Mouse (Mus musculus) kidney, postnatal 25 days (tissue): ENCODE results near the gene Olfr93.
"Not testable (repeated sequence)": the region's sequence is repeated elsewhere in the genome, so short reads cannot be mapped to it uniquely, and the experiment has no call there.

Source experiments
- DNase-seq, 2 experiments: peaks; one replicate each; pipeline ENCODE4 v3.0.0; 2021; ENCODE audit warnings: mixed read lengths in 2 of 2

Olfr93 gene

DNA sequence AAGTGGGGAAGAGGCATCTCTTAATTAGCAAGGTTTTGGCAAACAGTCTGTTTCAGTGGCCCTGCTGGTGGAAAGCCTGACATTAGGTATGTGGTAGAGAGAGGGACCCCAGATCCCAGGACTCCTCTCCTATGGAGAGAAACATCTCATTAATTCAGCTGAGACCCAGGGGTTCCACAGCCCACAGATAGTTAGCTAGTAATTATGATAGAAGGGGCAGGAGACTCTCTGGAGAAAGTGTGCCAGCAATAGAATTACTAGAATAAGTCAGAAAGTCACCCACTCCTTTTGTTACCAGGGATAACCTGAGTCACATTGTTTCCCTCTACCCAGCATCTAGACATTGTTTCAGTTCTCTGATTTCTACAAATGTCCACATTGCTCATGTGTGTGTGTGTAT lies at the start of gene Olfr93:
Olfr93 (minus strand) TSS at position 101 of the 400 bp plus-strand sequence.
- DNase-seq, result no peak

DNA sequence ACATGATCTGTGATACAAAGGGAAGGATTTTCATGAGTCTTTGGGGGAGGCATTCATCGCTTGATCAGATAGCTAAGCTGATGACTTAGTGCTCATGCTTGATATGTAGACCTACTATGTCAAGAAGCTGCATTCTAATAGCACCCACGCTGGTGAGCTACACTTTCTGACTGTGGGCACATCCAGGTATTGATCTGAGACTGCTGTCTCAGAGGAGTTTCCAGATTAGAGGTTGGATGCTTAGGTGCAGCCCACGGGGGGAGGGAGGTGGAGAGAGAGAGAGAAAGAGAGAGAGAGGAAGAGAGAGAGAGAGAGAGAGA lies 42.6 kb upstream of the Olfr93 start:
- no peak for DNase-seq

DNA sequence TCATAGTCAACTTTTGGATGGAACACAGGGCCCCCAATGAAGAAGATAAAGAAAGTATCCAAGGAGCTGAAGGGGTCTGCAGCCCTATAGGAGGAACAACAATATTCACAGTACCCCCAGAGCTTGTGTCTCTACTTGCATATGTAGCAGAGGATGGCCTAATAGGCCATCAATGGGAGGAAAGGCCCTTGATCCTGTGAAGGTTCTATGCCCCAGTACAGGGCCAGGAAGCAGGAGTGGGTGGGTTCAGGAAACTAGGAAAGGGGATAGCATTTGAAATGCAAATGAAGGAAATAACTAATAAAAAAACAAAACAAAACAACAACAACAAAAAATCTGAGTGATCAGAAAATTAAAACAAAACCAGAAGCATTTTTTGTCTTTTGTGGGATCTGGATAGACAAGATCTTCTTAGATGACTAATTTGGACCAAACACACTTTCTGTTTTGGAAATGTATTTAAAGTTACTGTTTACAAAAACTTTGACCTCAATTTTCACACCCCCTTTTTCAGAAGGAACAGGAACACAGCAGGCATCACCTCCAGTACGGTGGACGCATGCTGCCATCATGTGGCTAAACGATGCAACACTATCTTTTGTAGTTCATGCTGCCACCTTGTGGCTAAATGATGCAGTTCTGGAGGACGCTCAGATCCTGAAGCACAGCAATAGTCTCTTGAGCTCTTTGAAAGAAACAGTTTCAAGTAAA lies 42.1 kb upstream of the Olfr93 start:
- peak; percentile 80 to 88 for DNase-seq

DNA sequence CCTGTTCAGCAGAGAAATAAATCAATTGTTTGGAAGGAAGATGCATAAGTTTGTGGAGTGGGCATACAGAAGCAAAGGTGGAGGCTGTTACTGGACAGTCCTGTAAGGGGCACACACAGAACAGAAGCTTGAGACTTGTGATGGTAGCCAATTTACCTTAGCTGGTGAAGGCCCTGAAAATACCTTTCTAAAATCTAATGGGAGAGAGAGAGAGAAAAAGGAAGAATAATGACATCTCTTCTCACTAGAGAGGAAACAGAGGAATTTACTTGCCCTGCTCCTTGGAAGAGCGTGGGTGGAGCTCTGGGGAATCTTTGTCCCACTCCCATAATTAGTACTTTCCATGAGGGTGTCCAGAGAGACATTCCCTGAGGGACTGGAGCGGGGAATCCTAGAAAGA lies 39.6 kb upstream of the Olfr93 start, which contains the start of gene Olfr94:
Olfr94 (minus strand) TSS at position 101 of the 400 bp plus-strand sequence.
- DNase-seq, result no peak

DNA sequence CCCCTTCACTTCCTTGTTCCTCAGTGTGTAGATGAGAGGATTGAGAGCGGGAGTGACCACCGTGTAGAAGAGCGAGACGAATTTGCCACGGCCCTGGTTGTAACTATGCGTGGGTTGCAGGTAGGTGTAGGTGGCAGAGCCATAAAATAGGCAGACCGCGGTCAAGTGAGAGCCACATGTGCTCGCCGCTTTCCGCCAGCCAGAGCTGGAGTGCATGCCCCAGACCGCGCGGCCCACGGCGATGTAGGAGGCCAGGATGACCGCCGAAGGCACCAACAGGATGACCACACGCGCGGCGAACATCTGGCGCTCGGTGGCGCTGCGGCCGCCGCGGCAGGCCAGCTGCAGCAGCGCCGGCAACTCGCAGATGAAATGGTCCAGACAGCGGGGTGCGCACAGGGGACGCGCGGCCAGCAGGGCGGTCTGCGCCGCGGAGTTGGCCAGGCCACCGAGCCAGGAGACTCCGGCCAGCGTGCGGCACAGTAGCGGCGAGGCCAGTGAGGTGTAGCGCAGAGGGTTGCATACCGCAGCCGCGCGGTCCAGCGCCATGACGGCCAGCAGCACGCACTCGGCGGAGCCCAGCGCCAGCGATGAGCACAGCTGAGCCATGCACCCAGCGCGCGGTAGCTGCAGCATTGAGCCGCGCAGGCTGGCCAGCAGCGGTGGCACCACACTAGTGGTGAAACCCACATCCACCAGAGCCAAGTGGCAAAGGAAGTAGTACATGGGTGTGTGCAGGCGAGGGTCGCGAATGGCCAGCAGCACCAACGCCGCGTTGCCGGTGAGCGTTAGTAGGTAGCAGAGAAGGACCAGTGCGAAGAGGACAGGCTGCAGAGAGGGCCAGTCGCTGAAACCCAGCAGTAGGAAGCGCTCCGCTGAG lies 35.8 kb upstream of the Olfr93 start:
- DNase-seq, result peak in 1 of 2 experiments; percentile 2

DNA sequence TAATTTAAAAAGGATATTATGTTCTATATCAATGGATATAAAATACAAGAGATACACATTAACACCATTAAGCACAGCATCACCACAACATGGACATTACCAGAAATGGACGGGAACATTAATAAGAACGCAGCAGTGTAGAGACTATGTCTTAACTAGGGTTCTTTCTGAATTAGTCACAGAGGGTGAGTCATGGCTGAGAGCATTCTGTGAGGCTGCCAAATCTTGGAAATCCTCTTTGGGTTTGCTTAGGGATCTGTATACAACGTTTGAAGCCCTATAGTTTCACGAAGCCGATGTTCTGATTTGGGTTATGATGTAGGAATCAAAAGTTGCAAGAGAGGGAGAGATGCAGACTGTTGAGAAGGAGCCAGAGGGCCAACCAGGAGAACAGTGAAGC lies 33.5 kb upstream of the Olfr93 start:
- DNase-seq, result no peak

DNA sequence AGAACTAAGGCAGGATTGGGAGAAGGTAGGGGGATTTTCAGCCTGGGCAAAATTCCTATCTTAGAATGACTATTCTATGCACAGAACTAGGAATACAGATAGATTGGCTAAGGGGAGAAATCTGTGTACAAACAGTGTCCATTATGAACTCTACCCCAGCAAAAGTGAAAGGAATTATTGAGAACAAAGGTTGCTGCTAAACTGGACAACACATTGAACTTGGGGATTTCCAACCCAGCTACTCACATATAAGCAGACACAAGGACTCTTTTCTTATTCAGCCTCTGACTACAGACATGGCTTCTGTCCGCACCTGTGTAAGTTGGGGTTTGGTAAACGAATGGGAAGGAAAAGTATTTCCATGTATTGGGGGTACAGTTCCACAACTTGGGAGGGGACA lies 32.4 kb upstream of the Olfr93 start, which contains the start of gene Ubd:
Ubd (plus strand) TSS at position 237 of the 400 bp plus-strand sequence.
- DNase-seq, result no peak

DNA sequence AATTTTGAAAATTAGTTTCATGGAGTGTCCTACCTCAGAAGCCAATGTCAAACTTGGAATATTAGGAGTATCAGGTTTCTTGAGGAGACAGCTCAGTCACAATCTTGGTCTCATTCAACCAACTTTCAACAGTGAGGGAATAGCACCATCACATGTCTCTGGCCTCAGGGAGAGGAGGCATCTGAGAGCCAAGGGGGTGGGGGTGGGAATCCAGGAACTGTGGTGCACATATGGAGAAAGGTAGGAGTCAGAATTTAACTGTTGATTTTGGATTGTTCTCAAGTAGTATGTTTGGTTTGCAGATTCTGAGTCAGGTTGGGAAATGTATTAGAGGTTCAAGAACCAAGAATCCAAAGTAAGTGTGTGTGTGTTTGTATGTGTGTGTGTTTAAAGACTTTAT lies 31.7 kb upstream of the Olfr93 start:
- DNase-seq, result no peak

DNA sequence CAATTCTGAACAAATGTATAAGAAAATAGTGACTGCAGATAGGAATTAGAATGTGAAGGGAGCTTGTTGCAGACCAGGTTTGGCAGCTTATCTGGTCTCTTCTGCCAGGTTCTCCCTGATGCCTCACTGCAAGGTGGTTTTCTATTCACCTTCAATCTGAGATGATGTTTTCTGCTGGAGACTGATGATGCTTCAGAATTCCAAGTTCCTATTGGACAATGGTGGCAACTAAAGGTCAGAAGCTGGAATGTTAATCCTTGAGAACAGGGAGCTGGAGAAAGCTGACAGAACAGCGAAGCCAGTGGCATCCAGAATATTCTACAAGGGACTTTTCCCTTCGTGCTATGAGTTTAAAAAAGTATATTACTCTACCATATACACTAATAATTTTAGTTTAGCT lies 29.4 kb upstream of the Olfr93 start:
- peak in 1 of 2 experiments; percentile 67 for DNase-seq

DNA sequence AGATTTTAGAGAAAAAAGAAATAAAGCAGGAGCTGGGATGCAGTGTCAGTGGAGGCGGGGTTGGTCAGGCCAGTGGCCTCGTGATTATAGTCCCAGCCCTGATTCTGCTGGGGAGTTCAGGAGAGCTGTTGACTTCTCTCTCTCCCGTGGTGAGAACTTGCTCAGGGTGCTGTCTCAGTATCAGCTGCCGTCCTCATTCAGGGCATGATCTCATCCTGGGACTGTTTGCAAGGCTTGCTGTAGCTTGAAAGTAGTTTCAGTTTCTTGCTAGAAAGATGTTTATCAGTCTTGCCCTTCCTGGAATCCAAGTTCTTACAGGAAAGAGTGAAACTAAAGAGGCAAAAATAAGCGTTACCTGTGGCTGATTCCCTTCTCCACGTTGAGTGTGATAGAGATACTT lies 24.2 kb upstream of the Olfr93 start:
- no peak for DNase-seq

DNA sequence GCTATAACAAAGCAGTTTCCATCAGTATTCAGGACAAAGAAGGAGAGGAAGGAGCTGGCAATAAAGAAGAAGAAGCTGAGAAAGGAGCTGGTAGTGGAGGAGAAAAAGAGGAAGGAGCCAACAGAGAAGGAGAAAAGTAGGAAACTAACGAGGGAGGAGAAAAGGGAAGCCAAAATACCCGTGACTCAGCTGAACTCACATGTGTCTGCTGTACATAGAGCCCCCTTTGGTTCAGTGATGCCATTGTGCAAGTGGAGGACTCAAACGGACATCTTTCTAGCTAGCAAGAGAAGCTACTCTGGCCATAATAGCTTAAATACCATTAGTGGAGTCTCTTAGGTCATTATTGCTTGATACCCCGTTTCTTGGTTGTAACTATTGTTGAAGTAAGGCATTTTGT lies 29.9 kb downstream of the Olfr93 start:
- DNase-seq, result not testable (repeated sequence)

DNA sequence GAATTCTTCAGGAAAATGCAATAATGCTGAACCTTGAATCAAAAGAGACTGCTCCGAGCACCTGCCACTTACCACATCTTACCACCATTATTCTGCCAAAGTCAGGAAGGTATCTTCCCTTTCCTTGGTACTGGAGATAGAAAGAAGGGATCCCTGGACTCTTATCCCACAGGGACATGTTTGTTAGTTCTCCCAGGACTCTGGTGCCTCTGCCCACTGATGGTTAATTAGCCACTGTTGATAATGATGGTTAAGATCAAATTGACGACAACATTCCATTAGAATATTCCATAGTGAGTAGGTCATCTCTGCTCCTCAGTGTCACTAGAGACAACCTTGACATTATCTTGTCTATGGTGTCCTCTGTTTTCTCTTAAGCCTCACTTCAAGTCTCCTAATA lies 41.3 kb downstream of the Olfr93 start, which contains the start of gene Olfr92:
Olfr92 (minus strand) TSS at position 101 of the 400 bp plus-strand sequence.
- no peak for DNase-seq

DNA sequence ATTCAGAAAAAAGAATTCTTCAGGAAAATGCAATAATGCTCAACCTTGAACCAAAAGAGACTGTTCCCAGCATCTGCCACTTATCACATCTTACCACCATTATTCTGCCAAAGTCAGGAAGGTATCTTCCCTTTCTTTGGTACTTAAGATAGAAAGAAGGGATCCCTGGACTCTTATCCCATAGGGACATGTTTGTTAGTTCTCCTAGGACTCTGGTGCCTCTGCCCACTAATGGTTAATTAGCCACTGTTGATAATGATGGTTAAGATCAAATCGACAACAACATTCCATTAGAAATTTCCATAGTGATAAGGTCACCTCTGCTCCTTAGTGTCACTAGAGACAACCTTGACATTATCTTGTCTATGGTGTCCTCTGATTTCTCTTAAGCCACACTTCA lies 63.1 kb downstream of the Olfr93 start, which contains the start of gene Olfr91:
Olfr91 (minus strand) TSS at position 101 of the 400 bp plus-strand sequence.
- no peak for DNase-seq

DNA sequence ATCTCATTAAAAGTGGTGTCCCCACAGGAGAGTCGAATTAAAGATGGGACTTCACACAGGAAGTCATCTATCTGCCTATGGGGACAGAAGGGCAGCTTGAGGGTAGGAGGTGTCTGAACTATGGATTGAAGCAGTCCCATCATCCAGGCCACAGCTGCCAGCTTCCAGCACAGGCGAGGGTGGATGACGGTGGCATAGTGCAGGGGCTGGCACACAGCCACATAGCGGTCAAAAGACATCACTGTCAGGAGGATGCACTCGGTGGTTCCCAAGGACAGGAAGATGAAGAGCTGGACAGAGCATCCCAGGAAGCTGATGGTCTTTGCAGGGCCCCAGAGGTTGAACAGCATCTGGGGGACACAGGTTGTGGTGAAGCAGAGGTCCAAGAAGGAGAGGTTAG lies 68.0 kb downstream of the Olfr93 start:
- DNase-seq, result no peak

DNA sequence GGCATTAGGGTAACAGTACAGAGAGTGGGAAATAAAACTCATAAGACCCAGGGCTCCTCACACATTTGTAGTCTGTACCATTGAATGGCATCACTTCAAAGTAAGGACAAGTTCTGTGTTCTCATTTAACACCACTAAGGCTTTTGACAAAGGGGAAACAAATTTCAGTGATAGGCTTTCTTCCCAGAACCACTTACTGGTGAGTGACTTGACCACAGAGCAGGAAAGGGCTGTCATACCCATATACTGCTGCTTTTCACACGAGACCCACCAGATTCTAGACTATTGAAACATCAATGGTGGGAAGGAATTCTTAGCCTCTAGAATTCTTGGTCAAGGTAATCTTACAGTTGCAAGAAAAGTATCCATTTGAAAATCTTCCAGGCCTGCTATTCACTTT lies 69.1 kb downstream of the Olfr93 start:
- no peak for DNase-seq
